Mouse (Mus musculus): Measurements from ENCODE around the gene Edem2.

The Edem2 gene

GRCm38 (mm10) chr2:155687746-155688145, 41.5 kb downstream of the Edem2 start:
- DNase-seq (ENCODE audit: low spot score): no peak

DNA sequence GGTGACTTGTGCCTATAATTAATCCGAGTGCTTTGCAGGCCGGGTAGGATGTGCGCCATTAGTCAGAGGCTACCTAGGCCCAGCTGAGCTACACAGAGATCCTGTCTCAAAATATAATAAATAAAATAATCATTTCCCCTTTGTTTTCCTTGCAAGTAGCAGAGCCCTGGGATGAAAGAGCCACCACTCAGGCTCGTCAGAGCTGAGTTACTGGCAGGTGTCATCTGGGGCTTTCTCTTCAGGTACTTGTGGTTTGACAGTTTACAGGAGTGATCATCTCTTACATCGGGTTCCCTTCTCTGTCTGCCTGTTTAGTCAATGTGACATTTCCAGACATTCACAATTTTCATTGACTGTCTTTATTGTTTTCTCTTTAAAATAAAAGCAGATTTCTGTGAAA, 42.7 kb downstream of the Edem2 start:
- DNase-seq (ENCODE audit: low spot score): no peak

- no peak for DNase-seq (ENCODE audit: low spot score)
These were observed 45.5 kb downstream of the Edem2 start for GRCm38 (mm10) chr2:155683821-155684220.

GRCm38 (mm10) chr2:155683137-155683536, 46.1 kb downstream of the Edem2 start:
- no peak for DNase-seq (ENCODE audit: low spot score)

DNA sequence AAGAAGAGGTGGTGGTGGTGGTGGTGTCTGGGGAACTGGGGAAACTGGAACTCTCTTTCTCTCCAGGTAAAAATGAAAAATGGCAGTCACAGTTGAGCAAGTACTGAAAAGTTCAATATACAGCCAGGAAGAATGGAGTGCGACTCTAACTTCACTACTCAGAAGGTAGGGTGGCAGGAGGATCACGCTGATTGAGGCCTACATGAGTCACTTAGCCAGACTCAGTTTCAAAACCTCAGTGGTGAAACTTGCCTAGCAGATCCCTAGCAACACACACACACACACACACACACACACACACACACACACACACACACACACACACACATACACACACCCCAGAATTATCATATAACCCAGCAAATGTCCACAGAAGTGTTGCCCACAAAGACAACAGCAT, 47.4 kb downstream of the Edem2 start:
- no peak for DNase-seq (ENCODE audit: low spot score)

DNA sequence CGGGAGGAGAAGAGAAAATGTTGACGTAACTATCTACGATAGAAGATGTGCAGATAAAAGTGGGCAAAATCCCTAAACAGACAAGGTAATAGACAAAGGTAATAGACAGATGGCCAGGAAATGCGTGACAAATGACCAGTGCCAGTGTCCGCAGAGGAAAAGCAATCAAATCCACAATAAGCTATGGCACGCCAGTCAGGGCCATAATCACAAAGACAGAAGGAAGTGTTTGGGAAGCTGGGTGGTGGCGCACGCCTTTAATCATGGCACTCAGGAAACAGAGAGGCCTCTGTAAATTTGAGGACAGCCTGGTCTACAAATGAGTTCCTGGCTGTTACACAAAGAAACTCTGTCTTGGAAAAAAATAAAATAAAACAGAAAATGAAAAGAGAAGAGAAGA, 48.1 kb downstream of the Edem2 start:
- DNase-seq (ENCODE audit: low spot score): no peak

GRCm38 (mm10) chr2:155680591-155680990, 48.7 kb downstream of the Edem2 start:
- no peak for DNase-seq (ENCODE audit: low spot score)

- DNase-seq (ENCODE audit: low spot score): no peak
These were observed 49.6 kb downstream of the Edem2 start for GRCm38 (mm10) chr2:155679586-155680110.

- no peak for DNase-seq (ENCODE audit: low spot score)
These were observed 54.2 kb downstream of the Edem2 start for GRCm38 (mm10) chr2:155675118-155675517.

DNA sequence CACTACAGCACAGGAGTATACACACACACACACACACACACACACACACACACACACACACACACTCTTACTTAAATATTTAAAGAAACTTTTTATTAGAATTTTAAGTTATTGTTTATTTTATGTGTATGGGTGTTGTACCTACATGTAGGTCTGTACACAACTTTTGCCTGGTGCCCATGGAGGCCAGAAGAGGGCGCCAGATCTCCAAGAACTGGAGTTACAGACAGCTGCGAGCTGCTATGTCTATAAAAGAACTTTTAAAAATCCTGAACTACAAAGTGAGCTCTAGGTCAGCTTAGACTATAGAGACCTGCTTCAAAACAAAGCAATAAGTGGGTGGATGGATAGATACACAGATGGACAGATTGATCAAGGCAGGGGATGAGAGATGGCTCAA, 55.7 kb downstream of the Edem2 start:
- DNase-seq (ENCODE audit: low spot score): peak; percentile 75

DNA sequence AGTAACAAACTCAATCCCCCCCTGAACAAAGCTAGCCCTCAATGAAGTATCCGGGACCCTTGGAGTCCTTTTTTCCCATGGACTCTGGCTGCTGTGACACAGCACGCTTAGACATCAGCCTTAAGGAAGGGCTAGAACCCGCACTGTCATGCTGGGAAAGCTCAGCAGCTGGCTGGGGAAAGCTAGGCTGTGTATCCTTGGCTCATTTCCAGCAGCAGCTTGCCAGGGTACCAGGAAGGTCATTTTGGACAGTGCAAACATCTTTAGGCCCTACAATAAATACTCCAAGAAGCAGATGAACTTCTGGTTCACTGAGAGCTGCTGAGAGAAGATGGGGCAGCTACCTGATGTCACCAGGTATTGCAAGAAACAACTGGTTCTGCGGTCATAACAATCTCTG, 58.0 kb downstream of the Edem2 start:
- DNase-seq (ENCODE audit: low spot score): no peak

DNA sequence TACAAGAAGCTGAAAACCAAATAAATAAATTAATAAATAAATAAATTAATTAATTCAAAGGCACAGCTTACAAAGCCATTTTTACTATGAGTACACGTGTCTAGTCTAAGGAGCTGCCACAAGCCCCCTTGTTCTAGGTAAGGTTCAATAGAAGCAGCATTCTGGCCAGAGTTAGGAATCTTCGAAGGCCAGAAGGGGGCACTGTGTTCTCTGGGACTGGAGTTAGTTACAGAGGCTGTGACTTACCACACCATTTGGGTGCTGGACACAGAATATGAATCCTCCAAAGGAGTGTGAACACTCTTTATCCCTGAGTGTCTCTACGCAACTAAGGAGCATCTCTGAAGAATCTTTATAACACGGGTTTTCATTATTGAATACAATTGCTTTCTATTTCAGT, 60.8 kb downstream of the Edem2 start:
- peak; percentile 72 for DNase-seq (ENCODE audit: low spot score)

DNA sequence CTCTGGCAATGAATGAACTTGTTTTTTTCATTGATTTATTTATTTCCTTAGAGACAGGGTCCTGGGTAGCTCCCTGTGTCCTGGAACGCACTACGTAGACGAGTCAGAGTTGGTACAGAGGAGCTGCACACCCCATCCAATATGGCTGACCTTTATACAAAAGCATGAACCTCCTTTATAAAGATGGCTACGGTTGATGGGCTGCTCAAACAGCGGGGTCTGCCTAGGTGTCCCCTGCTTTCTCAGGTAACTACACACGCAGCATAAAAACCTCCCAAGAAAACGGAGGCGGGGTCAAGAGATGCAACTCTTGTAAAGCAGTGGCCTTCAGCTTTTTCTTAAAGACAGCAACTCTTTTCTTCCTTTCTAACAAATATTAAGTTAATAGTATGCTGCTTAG, 61.4 kb downstream of the Edem2 start:
- DNase-seq (ENCODE audit: low spot score): no peak

GRCm38 (mm10) chr2:155663910-155664460, 65.3 kb downstream of the Edem2 start:
- no peak for DNase-seq (ENCODE audit: low spot score)

DNA sequence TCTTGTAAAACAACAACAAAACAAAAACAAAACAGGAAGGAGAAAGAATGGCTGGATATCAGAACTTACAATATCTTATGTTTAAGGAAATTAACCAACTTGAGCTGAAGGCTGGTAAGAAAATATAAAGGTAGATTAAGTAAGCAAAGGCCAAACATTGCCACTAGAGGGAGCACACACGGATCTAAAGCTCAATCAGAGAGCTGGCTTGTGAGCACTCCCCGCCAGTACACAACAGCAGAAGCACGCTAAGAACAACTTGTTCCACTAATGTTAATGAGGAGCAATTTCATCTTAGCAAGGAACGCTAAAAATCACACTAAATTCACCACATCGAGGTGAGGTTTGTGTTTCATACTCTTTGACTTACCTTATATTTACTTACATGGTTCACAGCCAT, 66.2 kb downstream of the Edem2 start:
- DNase-seq (ENCODE audit: low spot score): peak; percentile 77

DNA sequence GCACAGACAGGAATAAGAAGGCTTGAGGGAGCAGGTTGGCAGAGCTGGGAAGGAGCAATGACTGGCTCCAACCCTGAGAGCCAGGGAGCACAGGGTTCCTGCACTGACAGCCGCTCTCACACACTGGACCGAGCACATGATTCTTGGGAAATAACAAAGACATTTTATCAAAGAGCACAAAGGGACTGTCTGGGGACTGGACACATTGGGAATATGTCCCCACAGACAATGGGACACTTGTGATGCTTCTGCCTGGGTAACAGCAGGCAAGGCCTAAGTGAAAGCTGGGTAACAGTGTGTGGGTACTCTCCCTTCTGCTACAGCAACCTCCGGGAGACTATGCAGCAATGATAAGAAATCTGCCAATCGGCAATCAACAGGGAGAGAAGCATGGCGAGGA, 66.9 kb downstream of the Edem2 start:
- DNase-seq (ENCODE audit: low spot score): no peak

GRCm38 (mm10) chr2:155655759-155656372, 73.4 kb downstream of the Edem2 start:
- peak; percentile 20 for DNase-seq (ENCODE audit: low spot score)

DNA sequence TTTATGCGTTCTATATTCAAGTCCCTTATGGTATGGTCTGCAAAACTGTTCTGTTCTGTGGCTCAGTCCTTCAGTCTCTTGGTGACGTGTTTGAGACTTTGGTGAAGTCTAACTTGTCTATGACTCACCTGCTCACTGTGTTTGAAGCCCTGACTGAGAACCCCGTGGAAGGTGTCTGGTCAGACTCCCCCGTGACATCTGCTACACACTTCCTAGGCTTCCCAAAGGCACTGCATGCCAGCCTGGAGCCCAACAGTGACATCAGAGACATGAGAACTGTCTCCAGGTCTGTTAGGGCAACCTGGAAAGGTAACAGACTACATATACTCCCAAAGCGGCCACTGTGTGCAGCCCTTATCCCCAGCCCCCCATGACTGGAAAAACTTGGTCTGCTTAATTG, 76.7 kb downstream of the Edem2 start:
- DNase-seq (ENCODE audit: low spot score): no peak
